Mouse (Mus musculus) midbrain, embryonic 11.5 days (tissue): ENCODE data around the gene Sbno1. TPM values are rescaled to one million over a fixed set of nuclear protein-coding genes. Genes with fewer than 3 reads are reported as not detected.

Experiments used
- ATAC-seq: fragments of 200-750 bp; cut with Nextera tagmentation; 2 replicates; pipeline ENCODE4 v1.8.0; 2017; ENCODE audit warnings: moderate TSS enrichment, moderate library complexity; ENCODE audit not compliant: low FRiP score
- DNase-seq: peaks from one replicate; pipeline ENCODE4 v3.0.0; 2015; ENCODE audit warnings: low spot score; ENCODE audit errors: missing footprints
- H3K27ac ChIP-seq: fragments of 300-500 bp; sonication (generic); 2 replicates; pipeline ENCODE4 v1.5.1; 2014; ENCODE audit warnings: low read depth, low read length
- H3K27me3 ChIP-seq: fragments of 300-500 bp; sonication (generic); 2 replicates; pipeline ENCODE4 v1.6.1; 2014; ENCODE audit warnings: mild to moderate bottlenecking, low read length, moderate library complexity, mixed read lengths; ENCODE audit not compliant: control insufficient read depth, insufficient read depth
- H3K36me3 ChIP-seq: fragments of 300-500 bp; sonication (generic); 2 replicates; pipeline ENCODE4 v1.6.1; 2014; ENCODE audit warnings: mild to moderate bottlenecking, low read length, moderate library complexity, mixed read lengths; ENCODE audit not compliant: control insufficient read depth, insufficient read depth
- H3K4me1 ChIP-seq: fragments of 300-500 bp; sonication (generic); 2 replicates; pipeline ENCODE4 v1.6.1; 2014; ENCODE audit warnings: low read length; ENCODE audit not compliant: control insufficient read depth, insufficient read depth
- H3K4me2 ChIP-seq: fragments of 300-500 bp; sonication (generic); 2 replicates; pipeline ENCODE4 v1.6.1; 2014; ENCODE audit warnings: mild to moderate bottlenecking, moderate library complexity
- H3K4me3 ChIP-seq: fragments of 300-500 bp; sonication (generic); 2 replicates; pipeline ENCODE4 v1.5.1; 2014; ENCODE audit warnings: low read depth, low read length
- H3K9ac ChIP-seq: fragments of 300-500 bp; sonication (generic); 2 replicates; pipeline ENCODE4 v1.6.1; 2014; ENCODE audit warnings: low read length
- H3K9me3 ChIP-seq: fragments of 300-500 bp; sonication (generic); 2 replicates; pipeline ENCODE4 v1.6.1; 2016; ENCODE audit warnings: low read length; ENCODE audit not compliant: control insufficient read depth
- WGBS: fragments of 180-500 bp; shearing (Covaris S2); extraction: QIAGEN DNeasy Blood & Tissue Kit; methylation state at CpG from one replicate; pipeline ENCODE4 v1.1.7; 2014; 5-methylcytosine and 5-hydroxymethylcytosine counted together
- polyA plus RNA-seq: library from polyadenylated mRNA; unstranded; fragments of >200 nt; fragmentation: Nextera tagmentation; extraction: Ambion mirVana; gene quantifications from 2 replicates; pipeline ENCODE4 v1.2.1, GENCODE M21; 2014

Sbno1 gene
- polyA plus RNA-seq, 1 experiment from 2014 or later, result 78.6 TPM

DNA sequence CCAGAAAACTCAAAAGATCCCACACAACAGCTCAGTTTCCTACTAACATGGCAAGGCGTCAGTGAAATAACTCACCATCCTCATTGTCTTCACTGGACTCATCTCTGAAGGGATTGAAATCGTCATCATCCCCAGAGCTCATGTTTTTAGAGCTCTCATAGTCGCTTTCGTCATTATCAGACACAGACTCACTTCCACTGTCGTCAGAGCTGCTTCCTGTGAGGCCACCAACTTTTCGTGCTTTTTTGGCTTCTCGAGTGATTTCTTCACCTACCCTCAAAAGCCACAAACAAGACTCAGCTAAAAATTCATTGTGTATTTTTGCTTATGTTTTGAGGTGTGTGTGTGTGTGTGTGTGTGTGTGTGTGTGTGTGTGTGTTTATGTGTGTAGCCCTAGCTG lies 32.1 kb downstream of the Sbno1 start:
- Histone ChIP-seq H3K27ac (no peak overlapping the region), H3K36me3 (peaks cover 22% of the 10 kb centered on the region)
- no peak for ATAC-seq

DNA sequence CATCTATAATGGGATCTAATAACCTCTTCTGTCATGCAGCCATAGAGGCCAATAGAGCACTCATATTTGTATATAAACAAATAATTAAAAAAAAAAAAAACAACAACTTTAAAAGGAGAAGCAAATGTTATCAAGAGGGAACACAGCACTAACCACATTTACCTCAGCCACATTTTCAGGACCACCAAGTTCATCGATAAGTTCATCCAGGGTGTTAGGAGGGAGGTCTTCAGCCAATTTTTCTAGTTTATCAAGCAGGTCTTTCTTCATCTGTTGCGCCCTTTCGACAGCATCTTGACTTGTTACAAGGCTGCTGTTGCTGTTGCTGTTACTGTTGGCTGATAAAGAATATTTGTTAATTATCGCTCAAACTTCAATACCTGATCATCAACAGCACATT lies 33.4 kb downstream of the Sbno1 start:
- ATAC-seq (no peak), DNase-seq (no peak)
- no peaks in the 10 kb centered on the region for H3K4me1 ChIP-seq
- H3K36me3 ChIP-seq, result peaks cover 19% of the 10 kb centered on the region; the same call in 1 of the 2 replicates
- no peaks in the 10 kb centered on the region for H3K27me3 ChIP-seq
- no peaks in the 10 kb centered on the region for H3K9me3 ChIP-seq
- H3K9ac ChIP-seq, result no peak overlapping the region
- H3K4me2 ChIP-seq, result no peak overlapping the region
- WGBS, result over 99% methylated on average over 4 of the region's 4 CpGs
- no peak overlapping the region for H3K4me3 ChIP-seq
- H3K27ac ChIP-seq, result no peak overlapping the region

More for the DNA sequence above, 32.1 kb downstream of the Sbno1 start:
- no peak overlapping the region for H3K4me3 ChIP-seq
- H3K4me1 ChIP-seq, result no peaks in the 10 kb centered on the region
- no peaks in the 10 kb centered on the region for H3K27me3 ChIP-seq
- no peak overlapping the region for H3K4me2 ChIP-seq
- DNase-seq, result no peak
- H3K9ac ChIP-seq, result no peak overlapping the region
- no peaks in the 10 kb centered on the region for H3K9me3 ChIP-seq
- 93% methylated on average over 7 of the region's 7 CpGs for WGBS

DNA sequence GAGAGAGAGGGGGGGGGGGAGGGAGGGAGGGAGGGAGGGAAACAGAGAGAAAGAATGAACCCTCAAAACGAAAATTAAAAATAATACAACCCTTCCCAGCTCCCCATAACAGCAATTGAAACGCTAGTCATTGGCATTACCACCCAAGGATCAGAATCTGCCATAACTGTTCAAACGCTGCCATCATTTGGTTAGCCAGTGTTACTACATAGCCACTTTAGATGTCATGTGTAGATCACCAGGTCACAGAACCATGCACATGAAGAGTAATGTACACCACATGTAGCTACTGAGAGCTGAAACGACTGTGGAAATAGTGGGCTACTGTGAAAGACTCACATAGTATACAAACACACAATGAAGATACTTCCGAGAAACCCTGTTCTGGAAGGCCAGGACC lies 37.9 kb downstream of the Sbno1 start:
- Histone ChIP-seq H3K36me3 (peaks cover 28% of the 10 kb centered on the region), H3K4me2 (no peak overlapping the region), H3K9me3 (no peaks in the 10 kb centered on the region), H3K27ac (no peak overlapping the region), H3K9ac (no peak overlapping the region), H3K4me1 (no peaks in the 10 kb centered on the region), H3K4me3 (no peak overlapping the region), H3K27me3 (no peaks in the 10 kb centered on the region)
- no peak for DNase-seq
- WGBS, result 81% methylated on average over 5 of the region's 5 CpGs
- no peak for ATAC-seq

DNA sequence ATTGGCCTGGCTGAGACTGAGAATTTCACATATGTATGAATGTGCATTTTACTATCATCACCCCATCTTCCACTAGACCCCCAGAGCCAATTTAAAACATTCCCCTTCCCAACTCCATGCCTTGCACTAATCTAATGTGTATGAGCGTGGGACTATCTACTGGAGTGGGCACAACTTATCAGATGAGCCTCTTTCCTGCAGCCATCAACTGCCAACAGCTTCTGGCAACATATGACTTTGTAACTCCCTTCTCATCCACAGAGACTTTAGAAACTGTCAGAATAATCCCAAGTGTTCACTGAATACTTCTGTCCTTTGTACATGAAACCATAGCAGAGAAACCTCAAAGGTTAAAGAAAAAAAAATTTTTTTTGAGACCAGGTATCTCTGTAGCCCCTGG lies 45.7 kb downstream of the Sbno1 start:
- Histone ChIP-seq H3K36me3 (peaks cover 28% of the 10 kb centered on the region), H3K9me3 (no peaks in the 10 kb centered on the region)
- 97% methylated on average over 1 of the region's 1 CpGs for WGBS

DNA sequence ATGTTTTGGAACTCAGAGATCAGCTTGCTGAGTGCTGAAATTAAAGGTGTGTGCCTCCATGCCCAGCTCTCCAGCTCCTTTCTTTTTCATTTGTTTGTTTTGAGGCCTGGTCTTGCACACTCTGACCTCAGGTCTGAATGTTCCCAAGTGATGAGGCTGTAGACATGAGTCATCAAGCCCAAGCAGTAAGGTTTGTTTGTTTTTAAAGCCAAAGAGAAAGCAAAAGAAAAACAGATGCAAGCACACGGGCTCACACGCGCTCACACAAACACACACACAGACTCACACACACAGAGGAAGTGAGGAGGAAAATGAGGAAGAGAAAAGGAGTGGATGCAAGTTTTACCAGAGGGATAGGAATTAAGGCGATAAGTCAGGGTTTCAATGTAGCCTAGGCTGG lies 48.7 kb downstream of the Sbno1 start:
- Histone ChIP-seq H3K9ac (no peak overlapping the region), H3K36me3 (peaks cover 31% of the 10 kb centered on the region), H3K9me3 (no peaks in the 10 kb centered on the region), H3K27ac (no peak overlapping the region), H3K4me3 (no peak overlapping the region), H3K4me1 (no peaks in the 10 kb centered on the region), H3K27me3 (no peaks in the 10 kb centered on the region), H3K4me2 (no peak overlapping the region)
- WGBS, result 93% methylated on average over 4 of the region's 4 CpGs
- ATAC-seq, result no peak
- DNase-seq, result no peak

More for the DNA sequence above, 45.7 kb downstream of the Sbno1 start:
- no peak for DNase-seq
- Histone ChIP-seq H3K4me2 (no peak overlapping the region), H3K4me1 (no peaks in the 10 kb centered on the region), H3K27me3 (no peaks in the 10 kb centered on the region), H3K9ac (no peak overlapping the region), H3K27ac (no peak overlapping the region), H3K4me3 (no peak overlapping the region)
- ATAC-seq, result no peak

DNA sequence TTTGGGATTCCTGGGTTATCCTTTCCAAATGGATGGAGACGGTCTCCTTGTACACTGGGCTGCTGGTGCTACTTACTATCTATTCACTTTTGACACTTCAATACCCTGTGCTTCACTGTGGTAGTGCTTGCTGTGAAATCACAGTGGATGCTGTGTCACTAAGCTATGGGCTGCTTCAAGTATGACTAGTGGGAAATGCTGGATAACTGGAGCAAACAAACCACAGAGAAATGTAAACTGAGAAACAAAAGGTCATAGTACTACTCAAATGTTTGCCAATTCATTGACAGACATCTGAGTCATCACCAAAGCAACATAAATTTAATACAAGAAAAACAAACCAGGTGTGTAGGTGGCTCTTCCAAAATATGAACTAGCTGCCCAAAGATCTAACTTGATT lies 49.4 kb downstream of the Sbno1 start:
- DNase-seq, result no peak
- Histone ChIP-seq H3K4me3 (no peak overlapping the region), H3K27ac (no peak overlapping the region), H3K4me1 (no peaks in the 10 kb centered on the region), H3K9ac (no peak overlapping the region), H3K27me3 (no peaks in the 10 kb centered on the region), H3K9me3 (no peaks in the 10 kb centered on the region), H3K36me3 (peaks cover 29% of the 10 kb centered on the region), H3K4me2 (no peak overlapping the region)
- 90% methylated on average over 1 of the region's 1 CpGs for WGBS
- ATAC-seq, result no peak

DNA sequence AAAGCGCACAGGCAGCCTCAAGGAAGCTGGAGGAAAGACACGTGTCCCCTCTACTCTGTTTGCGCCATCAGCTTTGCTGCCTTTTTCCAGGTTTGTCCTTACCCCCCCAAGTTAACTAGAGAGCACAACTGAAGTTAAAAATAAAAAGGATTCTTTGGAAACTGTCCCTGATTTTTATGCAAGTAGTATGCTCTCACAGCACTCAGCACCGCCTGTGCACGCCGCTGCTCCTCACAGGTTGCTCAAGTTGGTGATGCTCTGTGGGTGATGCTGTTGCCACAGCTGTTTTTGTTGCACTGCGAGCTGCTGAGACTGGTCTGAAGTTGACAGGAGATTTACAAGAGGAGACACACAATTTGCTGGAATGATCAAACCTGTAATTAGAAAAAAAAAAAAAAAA lies 51.5 kb downstream of the Sbno1 start:
- no peak for DNase-seq
- H3K4me2 ChIP-seq, result no peak overlapping the region
- H3K27me3 ChIP-seq, result no peaks in the 10 kb centered on the region
- no peak for ATAC-seq
- WGBS, result 96% methylated on average over 7 of the region's 7 CpGs
- H3K4me1 ChIP-seq, result no peaks in the 10 kb centered on the region
- H3K9ac ChIP-seq, result no peak overlapping the region
- H3K27ac ChIP-seq, result no peak overlapping the region
- no peak overlapping the region for H3K4me3 ChIP-seq
- no peaks in the 10 kb centered on the region for H3K9me3 ChIP-seq
- peaks cover 25% of the 10 kb centered on the region for H3K36me3 ChIP-seq

DNA sequence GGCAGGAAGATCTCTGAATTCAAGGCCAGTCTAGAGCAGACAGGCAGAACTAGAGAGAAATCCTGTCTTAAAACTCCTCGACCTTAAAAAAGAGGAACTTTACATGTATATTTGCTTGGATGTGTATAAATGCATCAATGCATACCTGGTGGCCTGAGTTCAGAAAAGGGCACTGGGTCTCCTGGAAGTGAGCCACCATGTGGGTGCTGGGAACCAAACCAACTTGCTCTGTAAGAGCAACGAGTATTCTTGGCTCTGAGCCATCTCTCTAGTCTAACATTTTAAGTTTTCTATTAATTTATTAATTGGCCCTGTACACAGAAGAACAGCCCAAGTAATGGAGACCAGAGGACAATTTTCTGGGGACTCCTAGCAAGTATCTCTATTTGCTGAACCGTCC lies 59.1 kb downstream of the Sbno1 start:
- Histone ChIP-seq H3K4me1 (no peaks in the 10 kb centered on the region), H3K9ac (no peak overlapping the region), H3K27ac (no peak overlapping the region), H3K4me3 (no peak overlapping the region), H3K27me3 (no peaks in the 10 kb centered on the region), H3K9me3 (no peaks in the 10 kb centered on the region), H3K36me3 (peaks cover 3% of the 10 kb centered on the region; the same call in 1 of the 2 replicates), H3K4me2 (no peak overlapping the region)
- ATAC-seq, result no peak
- DNase-seq, result no peak
- 89% methylated on average over 3 of the region's 3 CpGs for WGBS

DNA sequence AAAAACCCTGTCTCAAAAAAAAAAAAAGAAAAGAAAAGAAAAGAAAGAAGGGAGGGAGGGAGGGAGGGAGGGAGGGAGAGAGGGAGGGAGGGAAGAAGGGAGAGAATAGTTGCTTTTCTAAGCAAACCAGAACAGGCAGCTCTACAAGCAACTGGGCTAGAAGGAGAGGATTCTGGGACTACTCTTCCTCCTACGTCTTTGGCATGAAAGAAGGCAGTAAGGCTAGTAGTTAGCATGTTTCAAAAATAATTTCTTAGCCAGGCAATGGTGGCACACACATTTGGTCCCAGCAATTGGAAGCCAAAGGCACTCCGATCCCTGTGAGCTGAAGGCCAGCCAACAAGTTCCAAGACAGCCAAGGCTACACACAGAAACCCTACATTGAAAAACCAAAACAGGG lies 60.0 kb downstream of the Sbno1 start:
- Histone ChIP-seq H3K9ac (no peak overlapping the region), H3K27ac (no peak overlapping the region), H3K4me1 (no peaks in the 10 kb centered on the region), H3K4me2 (no peak overlapping the region), H3K9me3 (no peaks in the 10 kb centered on the region), H3K36me3 (no peaks in the 10 kb centered on the region), H3K27me3 (no peaks in the 10 kb centered on the region), H3K4me3 (no peak overlapping the region)
- ATAC-seq (no peak), DNase-seq (no peak)
- 92% methylated on average over 2 of the region's 2 CpGs for WGBS
